ENCODE assay signal across 10 mouse cellular contexts in genomic region chr12:82456414-82456805, GRCm38 (mm10).
"Had no signal": no experiment of that assay in that cellular context is flagged by ENCODE, and none has a peak within 500 bp of the region (broad histone marks: within the 10 kb centered on the region; RNA-seq: fewer than 3 reads in every experiment).

No protein-coding gene starts in this region.

- H3K27ac ChIP-seq: left cerebral cortex, adult 2 months had no signal

- H3K9ac ChIP-seq: lung, embryonic 14.5 days had no signal

- H3K4me2 ChIP-seq: lung, embryonic 14.5 days; midbrain, embryonic 11.5 days had no signal

- ATAC-seq: inflammation-experienced regulatory T-cells, adult 6 months; lung, postnatal 0 days had no signal

- H3K4me3 ChIP-seq: left cerebral cortex, adult 2 months had no signal

- DNase-seq: layer of hippocampus, postnatal 36 days; lung, embryonic 14.5 days; lung, postnatal 36 days; midbrain, embryonic 14.5 days; thymus, adult 18-20 months; thymus, postnatal 36 days had no signal
